Mouse (Mus musculus): ENCODE results near the gene Pdk1.

Pdk1 gene

DNA sequence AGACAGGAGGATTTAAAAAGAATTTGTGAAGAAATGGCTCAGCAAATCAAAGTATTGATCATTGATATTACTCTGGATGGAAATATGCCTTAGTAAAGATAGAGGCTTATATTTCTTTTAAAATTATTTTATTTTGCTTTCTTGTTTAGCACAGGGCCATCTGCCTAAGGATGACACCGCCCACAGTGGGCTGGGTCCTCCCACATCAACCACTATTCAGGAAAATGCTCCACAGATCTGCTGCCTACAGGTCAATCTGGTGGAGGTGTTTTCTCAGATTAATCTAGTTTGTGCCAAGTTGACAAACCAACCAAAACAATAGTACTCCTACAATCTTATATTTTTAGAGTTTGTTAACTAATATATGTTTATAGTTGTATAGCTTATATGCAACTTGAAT is 63.7 kb downstream of the Pdk1 start:
- DNase-seq (ENCODE audit: extremely low read depth, insufficient read length, low spot score): no peak

DNA sequence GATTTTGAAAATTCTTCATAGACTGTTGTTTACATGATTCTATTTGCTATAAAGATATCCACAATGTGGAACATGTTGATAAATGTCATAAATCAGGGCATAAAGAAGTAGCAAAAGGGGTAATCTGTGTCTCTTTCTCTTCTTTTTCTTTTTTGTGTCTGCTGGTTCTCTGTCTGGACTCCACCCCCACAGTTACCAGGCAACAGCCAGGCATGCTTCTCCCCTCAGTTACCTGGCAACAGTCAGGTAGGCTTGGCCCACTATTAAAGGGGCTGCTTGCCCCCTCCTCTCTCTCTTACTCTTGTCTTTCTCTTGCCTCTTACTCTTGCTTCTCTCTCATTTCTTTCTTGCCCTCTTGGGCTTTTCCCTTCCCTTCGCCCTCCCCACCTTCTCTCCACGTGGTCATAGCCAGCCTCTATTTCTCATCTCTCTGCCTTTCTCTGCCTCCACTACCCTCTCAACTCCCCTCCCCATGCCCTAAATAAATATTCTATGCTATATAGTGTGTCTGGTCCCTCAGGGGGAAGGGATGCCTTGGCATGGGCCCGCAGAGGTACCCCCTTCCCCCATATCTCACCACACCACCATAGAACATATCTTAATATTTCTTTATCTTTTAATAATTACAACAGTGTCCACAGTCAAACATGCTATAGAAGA is 64.8 kb downstream of the Pdk1 start:
- DNase-seq (ENCODE audit: extremely low read depth, insufficient read length, low spot score): no peak

DNA sequence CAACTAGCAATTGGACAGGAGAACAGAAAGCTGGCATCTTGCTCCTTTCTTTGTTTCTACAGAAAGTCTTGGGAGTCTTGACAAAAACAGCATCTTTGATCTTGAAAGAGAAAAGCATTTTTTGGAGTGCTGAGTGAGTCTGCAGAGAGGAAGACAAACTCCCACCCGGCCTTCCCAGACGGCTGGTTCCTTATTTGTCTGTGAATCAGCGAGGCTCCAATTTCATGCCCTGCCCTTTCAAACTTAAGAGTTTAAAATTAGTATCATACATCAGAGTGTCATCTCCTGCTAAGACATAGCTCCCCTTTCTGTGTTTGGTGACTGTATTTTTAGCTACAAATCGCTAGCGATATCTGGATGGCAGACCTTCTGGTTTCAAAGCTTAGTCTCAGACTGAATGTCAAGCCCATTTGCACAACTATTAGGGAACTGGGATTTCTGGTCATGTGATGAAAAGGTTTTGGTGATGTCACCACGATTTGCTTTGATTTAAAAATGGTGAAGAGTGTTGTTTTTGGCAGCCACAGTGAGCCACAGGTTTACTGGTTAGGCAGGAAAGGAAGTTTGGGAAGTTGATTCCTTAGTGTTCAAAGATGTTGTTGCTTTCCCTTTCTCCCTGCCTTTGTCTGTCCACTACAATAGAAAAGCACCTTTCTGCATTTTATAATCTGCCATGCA is 65.8 kb downstream of the Pdk1 start:
- no peak for DNase-seq (ENCODE audit: extremely low read depth, insufficient read length, low spot score)

DNA sequence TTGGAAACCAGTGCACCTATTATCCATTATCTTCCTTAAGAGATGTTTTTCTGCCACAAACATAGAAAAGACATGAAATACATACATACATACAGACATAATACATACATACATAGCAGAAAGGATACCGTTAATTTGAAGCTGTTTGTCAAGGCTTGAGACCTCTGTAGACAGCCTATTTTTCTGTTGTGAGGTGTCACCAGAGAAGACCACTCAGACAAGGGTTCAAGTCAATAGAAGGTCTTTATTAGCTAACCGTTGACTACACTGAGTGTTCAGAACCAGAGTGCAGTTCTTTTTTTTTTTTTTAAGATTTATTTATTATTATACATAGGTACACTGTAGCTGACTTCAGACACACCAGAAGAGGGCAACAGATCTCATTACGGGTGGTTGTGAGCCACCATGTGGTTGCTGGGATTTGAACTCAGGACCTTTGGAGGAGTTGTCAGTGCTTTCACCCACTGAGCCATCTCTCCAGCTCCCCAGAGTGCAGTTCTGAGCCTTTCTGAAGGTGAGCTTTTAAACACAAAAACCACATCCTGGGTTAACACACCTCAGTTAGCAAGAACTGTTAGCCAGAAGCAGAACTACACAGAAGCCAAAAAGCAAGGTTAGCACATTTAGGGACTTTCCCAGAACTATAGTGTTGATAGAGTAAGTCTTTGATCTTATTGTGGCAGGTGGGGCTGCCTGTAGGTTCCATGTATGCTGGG is 68.1 kb downstream of the Pdk1 start:
- no peak for DNase-seq (ENCODE audit: extremely low read depth, insufficient read length, low spot score)

DNA sequence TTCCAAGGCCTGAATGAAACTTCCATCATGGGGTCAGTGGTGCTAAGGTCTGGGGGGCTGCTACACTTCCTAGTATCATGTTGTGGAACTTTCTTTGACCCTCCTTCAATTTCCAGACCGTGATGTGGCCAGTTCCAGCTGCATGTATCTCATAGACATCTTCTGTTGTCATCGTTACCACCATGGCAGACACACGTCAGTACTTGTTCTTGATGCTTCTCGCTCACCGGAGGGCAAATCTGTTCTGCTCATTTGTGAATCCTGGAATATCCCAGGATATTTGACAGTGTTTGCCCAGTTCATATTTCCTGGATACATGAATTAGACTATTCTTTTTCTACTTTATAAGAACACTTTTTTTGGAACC is 68.7 kb downstream of the Pdk1 start:
- no peak for DNase-seq (ENCODE audit: extremely low read depth, insufficient read length, low spot score)

DNA sequence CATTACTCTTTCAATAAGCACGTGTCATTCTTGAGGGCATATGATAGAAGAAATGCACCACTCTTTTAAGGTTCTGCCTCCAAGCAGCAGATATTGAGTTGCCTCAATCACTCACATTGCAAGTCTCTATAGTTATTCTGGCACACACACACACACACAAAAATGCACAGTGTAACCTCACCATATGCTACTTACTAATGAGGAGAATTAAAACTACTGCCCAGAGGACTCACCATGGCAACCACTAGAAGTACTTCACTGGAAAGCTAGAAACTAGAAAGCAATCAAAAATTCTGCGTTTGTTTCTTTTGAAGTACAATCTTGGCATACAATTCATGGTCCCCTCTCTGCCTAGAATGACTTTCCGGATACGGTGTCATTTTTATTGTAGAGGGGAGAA is 78.2 kb downstream of the Pdk1 start:
- DNase-seq (ENCODE audit: extremely low read depth, insufficient read length, low spot score): no peak
